Mouse (Mus musculus): ENCODE measurements around the gene 9930111J21Rik1.
A peak's percentile ranks its signal among the peaks of the same experiment; 100 is the strongest.
"Not testable (repeated sequence)": the region's sequence is repeated elsewhere in the genome, so short reads cannot be mapped to it uniquely, and the experiment has no call there.

Gene 9930111J21Rik1

GRCm38 (mm10) chr11:48923818-48924217 lies 55.4 kb downstream of the 9930111J21Rik1 start:
- DNase-seq (ENCODE audit: low read depth in 2 of 2, low spot score in 2 of 2) = not testable (repeated sequence)

- DNase-seq (ENCODE audit: low read depth in 2 of 2, low spot score in 2 of 2) = no peak
Observed at GRCm38 (mm10) chr11:48918380-48918779, 60.8 kb downstream of the 9930111J21Rik1 start.

- no peak for DNase-seq (ENCODE audit: low read depth in 2 of 2, low spot score in 2 of 2)
Observed at GRCm38 (mm10) chr11:48913611-48914010, 65.6 kb downstream of the 9930111J21Rik1 start.

- no peak for DNase-seq (ENCODE audit: low read depth in 2 of 2, low spot score in 2 of 2)
Observed at GRCm38 (mm10) chr11:48908459-48908858, 70.7 kb downstream of the 9930111J21Rik1 start.

GRCm38 (mm10) chr11:48902021-48902420 lies 77.2 kb downstream of the 9930111J21Rik1 start, which contains the start of gene Gm5431:
Gene Gm5431, minus strand, starts transcription at chr11:48902214.
- DNase-seq (ENCODE audit: low read depth in 2 of 2, low spot score in 2 of 2) = peak in 1 of 2 experiments; percentile 7

GRCm38 (mm10) chr11:48901567-48901930 lies 77.6 kb downstream of the 9930111J21Rik1 start:
- DNase-seq (ENCODE audit: low read depth in 2 of 2, low spot score in 2 of 2) = not testable (repeated sequence)

- not testable (repeated sequence) for DNase-seq (ENCODE audit: low read depth in 2 of 2, low spot score in 2 of 2)
Observed at GRCm38 (mm10) chr11:48900654-48901566, 78.3 kb downstream of the 9930111J21Rik1 start.

- DNase-seq (ENCODE audit: low read depth in 2 of 2, low spot score in 2 of 2) = no peak
Observed at GRCm38 (mm10) chr11:48898812-48899431, 80.3 kb downstream of the 9930111J21Rik1 start.

Data from CD8-positive naive resting alpha-beta T cell, adult 2 months (primary cell).